Mouse (Mus musculus): Measurements from ENCODE around the gene Ipo8.

DNA sequence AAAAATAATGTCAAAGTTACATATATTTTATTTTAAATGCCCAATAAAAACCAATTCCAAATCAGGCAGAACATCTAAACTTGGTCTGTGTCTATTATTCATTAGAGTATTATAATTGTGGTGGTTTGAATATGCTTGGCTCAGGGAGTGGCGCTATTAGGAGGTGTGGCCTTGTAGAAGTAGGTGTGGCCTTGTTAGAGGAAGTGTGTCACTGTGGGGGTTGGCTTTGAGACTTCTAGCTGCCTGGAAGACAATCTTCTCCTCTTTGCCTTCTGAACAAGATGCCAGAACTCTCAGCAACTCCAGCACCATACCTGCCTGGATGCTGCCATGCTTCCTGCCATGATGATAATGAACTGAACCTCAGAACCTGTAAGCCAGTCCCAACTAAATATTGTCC is 42.6 kb upstream of the Ipo8 start:
- no peak for TF ChIP-seq CTCF (IDR thresholded peaks at IDR 0.05; ENCODE audit: control insufficient read depth, insufficient read depth, insufficient read length)
- TF ChIP-seq MYOG (IDR thresholded peaks at IDR 0.05; ENCODE audit: control insufficient read depth, extremely low read depth, insufficient read length): no peak
- TF ChIP-seq CEBPB (IDR thresholded peaks at IDR 0.05; ENCODE audit: low read depth): no peak
- TF ChIP-seq MAX (IDR thresholded peaks at IDR 0.05): no peak
- no peak for TF ChIP-seq MYOD1 (IDR thresholded peaks at IDR 0.05; ENCODE audit: control insufficient read depth, insufficient read length, low read depth)
